Mouse (Mus musculus): ENCODE measurements around the gene Il1rl2. TPM values are rescaled to one million over a fixed set of nuclear protein-coding genes. Genes with fewer than 3 reads are reported as not detected.

Il1rl2 gene
- polyA plus RNA-seq, 1 experiment from 2014 or later, result 6.1 TPM

- 77% methylated on average over 1 of the region's 1 CpGs for WGBS
- Histone ChIP-seq H3K4me2 (ENCODE audit: low read depth, low read length) (no peak overlapping the region), H3K36me3 (ENCODE audit: control insufficient read depth, insufficient read depth, low read length) (no peaks in the 10 kb centered on the region), H3K9ac (ENCODE audit: low read depth, low read length) (no peak overlapping the region), H3K4me3 (ENCODE audit: low read depth, low read length) (no peak overlapping the region), H3K27me3 (replicated peaks; ENCODE audit: control insufficient read depth, insufficient read depth, low read length) (peaks cover 10% of the 10 kb centered on the region; the same call in 1 of the 2 replicates), H3K9me3 (ENCODE audit: control insufficient read depth, low read length) (no peaks in the 10 kb centered on the region), H3K27ac (replicated peaks; ENCODE audit: low read depth, low read length) (no peak overlapping the region), H3K4me1 (ENCODE audit: control insufficient read depth, insufficient read depth, low read length) (no peaks in the 10 kb centered on the region; the same call in 1 of the 2 replicates)
- DNase-seq (ENCODE audit: low spot score) (no peak), ATAC-seq (ENCODE audit: low read depth) (no peak)
Measured at GRCm38 (mm10) chr1:40329526-40329925, 5.1 kb downstream of the Il1rl2 start.

GRCm38 (mm10) chr1:40330181-40330580 lies 5.8 kb downstream of the Il1rl2 start:
- no peaks in the 10 kb centered on the region for H3K36me3 ChIP-seq (ENCODE audit: control insufficient read depth, insufficient read depth, low read length)
- no peaks in the 10 kb centered on the region; the same call in 1 of the 2 replicates for H3K4me1 ChIP-seq (ENCODE audit: control insufficient read depth, insufficient read depth, low read length)
- 86% methylated on average over 8 of the region's 8 CpGs for whole genome bisulfite sequencing
- ATAC-seq (ENCODE audit: low read depth), result no peak
- H3K9ac ChIP-seq (ENCODE audit: low read depth, low read length), result no peak overlapping the region
- no peak overlapping the region for H3K4me2 ChIP-seq (ENCODE audit: low read depth, low read length)
- no peaks in the 10 kb centered on the region for H3K9me3 ChIP-seq (ENCODE audit: control insufficient read depth, low read length)
- H3K27ac ChIP-seq (replicated peaks; ENCODE audit: low read depth, low read length), result no peak overlapping the region
- peaks cover 10% of the 10 kb centered on the region; the same call in 1 of the 2 replicates for H3K27me3 ChIP-seq (replicated peaks; ENCODE audit: control insufficient read depth, insufficient read depth, low read length)
- DNase-seq (ENCODE audit: low spot score), result no peak
- no peak overlapping the region for H3K4me3 ChIP-seq (ENCODE audit: low read depth, low read length)

DNA sequence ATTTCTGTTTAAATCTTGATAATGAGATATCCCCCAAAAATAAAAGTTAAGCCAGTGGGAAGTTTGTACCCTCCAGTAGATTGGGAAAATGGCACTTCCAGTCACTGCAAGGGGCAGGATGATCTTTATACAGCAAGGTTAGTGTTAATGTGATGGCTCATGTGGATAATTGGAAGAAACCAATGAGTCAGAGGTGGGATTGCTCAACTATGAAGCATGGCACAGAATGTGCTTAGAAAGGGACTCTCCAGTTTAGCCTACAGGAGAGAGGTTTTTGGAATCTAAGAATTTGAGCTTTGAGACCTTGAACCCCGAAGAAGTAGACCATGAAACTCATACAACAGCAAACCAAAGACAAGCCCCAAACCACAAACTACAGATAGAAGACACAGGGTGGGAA lies 14.9 kb downstream of the Il1rl2 start:
- no peak for DNase-seq (ENCODE audit: low spot score)
- Histone ChIP-seq H3K4me3 (ENCODE audit: low read depth, low read length) (no peak overlapping the region), H3K9me3 (ENCODE audit: control insufficient read depth, low read length) (no peaks in the 10 kb centered on the region), H3K27me3 (replicated peaks; ENCODE audit: control insufficient read depth, insufficient read depth, low read length) (no peaks in the 10 kb centered on the region), H3K4me2 (ENCODE audit: low read depth, low read length) (no peak overlapping the region), H3K4me1 (ENCODE audit: control insufficient read depth, insufficient read depth, low read length) (no peaks in the 10 kb centered on the region), H3K27ac (replicated peaks; ENCODE audit: low read depth, low read length) (no peak overlapping the region), H3K9ac (ENCODE audit: low read depth, low read length) (no peak overlapping the region), H3K36me3 (ENCODE audit: control insufficient read depth, insufficient read depth, low read length) (no peaks in the 10 kb centered on the region)
- 86% methylated on average over 1 of the region's 1 CpGs for WGBS
- ATAC-seq (ENCODE audit: low read depth), result no peak

GRCm38 (mm10) chr1:40340102-40340501 lies 15.7 kb downstream of the Il1rl2 start:
- Histone ChIP-seq H3K36me3 (ENCODE audit: control insufficient read depth, insufficient read depth, low read length) (no peaks in the 10 kb centered on the region), H3K9ac (ENCODE audit: low read depth, low read length) (no peak overlapping the region), H3K27me3 (replicated peaks; ENCODE audit: control insufficient read depth, insufficient read depth, low read length) (no peaks in the 10 kb centered on the region), H3K27ac (replicated peaks; ENCODE audit: low read depth, low read length) (no peak overlapping the region), H3K9me3 (ENCODE audit: control insufficient read depth, low read length) (no peaks in the 10 kb centered on the region), H3K4me2 (ENCODE audit: low read depth, low read length) (no peak overlapping the region), H3K4me3 (ENCODE audit: low read depth, low read length) (no peak overlapping the region), H3K4me1 (ENCODE audit: control insufficient read depth, insufficient read depth, low read length) (no peaks in the 10 kb centered on the region)
- ATAC-seq (ENCODE audit: low read depth) (no peak), DNase-seq (ENCODE audit: low spot score) (no peak)
- WGBS, result 79% methylated on average over 4 of the region's 4 CpGs

GRCm38 (mm10) chr1:40352158-40352903 lies 27.9 kb downstream of the Il1rl2 start:
- H3K4me1 ChIP-seq (ENCODE audit: control insufficient read depth, insufficient read depth, low read length), result no peaks in the 10 kb centered on the region
- H3K9me3 ChIP-seq (ENCODE audit: control insufficient read depth, low read length), result no peaks in the 10 kb centered on the region
- H3K4me2 ChIP-seq (ENCODE audit: low read depth, low read length), result no peak overlapping the region
- no peaks in the 10 kb centered on the region for H3K27me3 ChIP-seq (replicated peaks; ENCODE audit: control insufficient read depth, insufficient read depth, low read length)
- no peaks in the 10 kb centered on the region for H3K36me3 ChIP-seq (ENCODE audit: control insufficient read depth, insufficient read depth, low read length)
- H3K9ac ChIP-seq (ENCODE audit: low read depth, low read length), result no peak overlapping the region
- no peak overlapping the region for H3K4me3 ChIP-seq (ENCODE audit: low read depth, low read length)
- H3K27ac ChIP-seq (replicated peaks; ENCODE audit: low read depth, low read length), result no peak overlapping the region
- WGBS, result 75% methylated on average over 4 of the region's 4 CpGs
- ATAC-seq (ENCODE audit: low read depth), result no peak
- no peak for DNase-seq (ENCODE audit: low spot score)

GRCm38 (mm10) chr1:40352904-40353286 lies 28.5 kb downstream of the Il1rl2 start:
- no peak overlapping the region for H3K9ac ChIP-seq (ENCODE audit: low read depth, low read length)
- 31% methylated on average over 2 of the region's 2 CpGs for WGBS
- H3K9me3 ChIP-seq (ENCODE audit: control insufficient read depth, low read length), result no peaks in the 10 kb centered on the region
- ATAC-seq (ENCODE audit: low read depth), result no peak; the same call in 1 of the 2 replicates
- H3K36me3 ChIP-seq (ENCODE audit: control insufficient read depth, insufficient read depth, low read length), result no peaks in the 10 kb centered on the region
- DNase-seq (ENCODE audit: low spot score), result peak; percentile 77
- H3K4me2 ChIP-seq (ENCODE audit: low read depth, low read length), result no peak overlapping the region
- H3K4me3 ChIP-seq (ENCODE audit: low read depth, low read length), result no peak overlapping the region
- H3K27me3 ChIP-seq (replicated peaks; ENCODE audit: control insufficient read depth, insufficient read depth, low read length), result no peaks in the 10 kb centered on the region
- no peak overlapping the region for H3K27ac ChIP-seq (replicated peaks; ENCODE audit: low read depth, low read length)
- H3K4me1 ChIP-seq (ENCODE audit: control insufficient read depth, insufficient read depth, low read length), result no peaks in the 10 kb centered on the region

GRCm38 (mm10) chr1:40354665-40355064 lies 30.3 kb downstream of the Il1rl2 start:
- Histone ChIP-seq H3K4me2 (ENCODE audit: low read depth, low read length) (no peak overlapping the region), H3K27me3 (replicated peaks; ENCODE audit: control insufficient read depth, insufficient read depth, low read length) (no peaks in the 10 kb centered on the region), H3K4me1 (ENCODE audit: control insufficient read depth, insufficient read depth, low read length) (0 out of 2 replicates have a peak, but pooled peaks cover 5% of the 10 kb centered on the region), H3K4me3 (ENCODE audit: low read depth, low read length) (no peak overlapping the region), H3K36me3 (ENCODE audit: control insufficient read depth, insufficient read depth, low read length) (no peaks in the 10 kb centered on the region), H3K27ac (replicated peaks; ENCODE audit: low read depth, low read length) (no peak overlapping the region), H3K9me3 (ENCODE audit: control insufficient read depth, low read length) (no peaks in the 10 kb centered on the region), H3K9ac (ENCODE audit: low read depth, low read length) (no peak overlapping the region)
- 91% methylated on average over 3 of the region's 3 CpGs for WGBS
- ATAC-seq (ENCODE audit: low read depth) (no peak), DNase-seq (ENCODE audit: low spot score) (no peak)

GRCm38 (mm10) chr1:40355431-40355843 lies 31.0 kb downstream of the Il1rl2 start:
- no peak overlapping the region for H3K27ac ChIP-seq (replicated peaks; ENCODE audit: low read depth, low read length)
- DNase-seq (ENCODE audit: low spot score), result no peak

More at GRCm38 (mm10) chr1:40355431-40355843, 31.0 kb downstream of the Il1rl2 start:
- Histone ChIP-seq H3K9ac (ENCODE audit: low read depth, low read length) (no peak overlapping the region), H3K4me1 (ENCODE audit: control insufficient read depth, insufficient read depth, low read length) (0 out of 2 replicates have a peak, but pooled peaks cover 6% of the 10 kb centered on the region), H3K36me3 (ENCODE audit: control insufficient read depth, insufficient read depth, low read length) (no peaks in the 10 kb centered on the region), H3K4me3 (ENCODE audit: low read depth, low read length) (no peak overlapping the region), H3K27me3 (replicated peaks; ENCODE audit: control insufficient read depth, insufficient read depth, low read length) (no peaks in the 10 kb centered on the region), H3K4me2 (ENCODE audit: low read depth, low read length) (no peak overlapping the region), H3K9me3 (ENCODE audit: control insufficient read depth, low read length) (no peaks in the 10 kb centered on the region)
- no peak for ATAC-seq (ENCODE audit: low read depth)
- 85% methylated on average over 4 of the region's 4 CpGs for whole genome bisulfite sequencing

Data from embryonic facial prominence, embryonic 14.5 days (tissue).